Mouse (Mus musculus): ENCODE data around the gene Rbpj.

- no peak for TF ChIP-seq POLR2A (IDR thresholded peaks at IDR 0.05; ENCODE audit: low read depth, low read length)
- no peak for TF ChIP-seq CTCF (conservative IDR thresholded peaks at IDR 0.05; ENCODE audit: insufficient read depth, insufficient read length, low read depth, low read length)
These were observed 125.1 kb downstream of the Rbpj start for GRCm38 (mm10) chr5:53590875-53591682.

All from kidney, adult 2 months (tissue).